Mouse (Mus musculus) forebrain, embryonic 12.5 days (tissue): ENCODE data around the gene Fxyd1. TPM values are rescaled to one million over a fixed set of nuclear protein-coding genes. Genes with fewer than 3 reads are reported as not detected.

Experiments used
- ATAC-seq: fragments of 200-750 bp; cut with Nextera tagmentation; 2 replicates; pipeline ENCODE4 v1.8.0; 2017; ENCODE audit warnings: moderate TSS enrichment; ENCODE audit not compliant: low FRiP score
- H3K27ac ChIP-seq: fragments of 300-500 bp; sonication (generic); 2 replicates; pipeline ENCODE4 v1.5.1; 2016; ENCODE audit warnings: mild to moderate bottlenecking
- H3K27me3 ChIP-seq: fragments of 300-500 bp; sonication (generic); 2 replicates; pipeline ENCODE4 v1.6.1; 2016; ENCODE audit warnings: mild to moderate bottlenecking
- H3K36me3 ChIP-seq: fragments of 300-500 bp; sonication (generic); replicated peaks from 2 replicates; pipeline ENCODE4 v1.6.1; 2016; ENCODE audit warnings: mild to moderate bottlenecking
- H3K4me1 ChIP-seq: fragments of 300-500 bp; sonication (generic); 2 replicates; pipeline ENCODE4 v1.6.1; 2016
- H3K4me2 ChIP-seq: fragments of 300-500 bp; sonication (generic); 2 replicates; pipeline ENCODE4 v1.6.1; 2016; ENCODE audit warnings: mild to moderate bottlenecking, moderate library complexity
- H3K4me3 ChIP-seq: fragments of 300-500 bp; sonication (generic); replicated peaks from 2 replicates; pipeline ENCODE4 v1.5.1; 2016; ENCODE audit warnings: mild to moderate bottlenecking
- H3K9ac ChIP-seq: fragments of 300-500 bp; sonication (generic); 2 replicates; pipeline ENCODE4 v1.6.1; 2016; ENCODE audit warnings: mild to moderate bottlenecking
- H3K9me3 ChIP-seq: fragments of 300-500 bp; sonication (generic); 2 replicates; pipeline ENCODE4 v1.6.1; 2016
- WGBS: fragments of 180-500 bp; shearing (Covaris S2); methylation state at CpG from one replicate; pipeline ENCODE4 v1.1.7; 2016; 5-methylcytosine and 5-hydroxymethylcytosine counted together
- polyA plus RNA-seq: library from polyadenylated mRNA; unstranded; fragments of >200 nt; fragmentation: Nextera tagmentation; extraction: Ambion mirVana; gene quantifications from 2 replicates; pipeline ENCODE4 v1.2.1, GENCODE M21; 2016

The Fxyd1 gene
- polyA plus RNA-seq, 1 experiment from 2014 or later = 6.5 TPM

DNA sequence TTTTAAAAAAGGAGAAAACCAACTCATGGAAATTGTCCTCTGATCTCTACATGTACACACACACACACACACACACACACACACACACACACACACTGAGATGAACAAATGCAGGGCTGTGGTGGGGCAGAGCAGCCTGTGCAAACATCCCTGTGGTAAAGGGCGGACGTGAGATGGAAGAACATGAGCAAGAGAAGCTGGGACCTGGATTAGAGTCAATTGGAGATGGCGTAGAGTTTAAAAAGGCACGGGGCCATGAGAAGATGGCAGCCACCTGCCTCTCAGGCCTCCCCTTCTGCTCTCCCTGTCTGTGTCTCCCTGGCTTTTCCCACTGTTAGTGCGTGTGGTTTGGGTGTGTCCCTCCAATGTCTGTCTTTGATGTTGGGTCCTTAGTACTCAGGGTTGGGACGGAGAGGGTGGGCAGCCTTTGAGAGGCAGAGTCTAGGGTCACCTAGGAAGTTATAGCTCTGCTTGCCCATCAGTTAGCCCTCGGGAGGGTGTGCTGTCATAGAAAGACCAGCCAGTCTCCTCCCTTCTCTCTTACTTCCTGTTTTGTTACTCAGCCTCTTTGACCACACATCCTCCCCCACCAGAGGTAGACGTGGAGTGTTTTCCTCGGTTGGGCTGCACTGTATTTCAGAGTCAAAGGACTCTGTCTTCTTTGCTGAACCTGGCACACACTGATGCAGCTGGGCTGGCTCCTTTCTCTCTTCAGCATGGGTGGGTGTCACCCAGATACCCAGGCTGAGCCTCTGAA lies 23.4 kb downstream of the Fxyd1 start:
- Histone ChIP-seq H3K4me1 (no peaks in the 10 kb centered on the region), H3K9ac (no peak overlapping the region), H3K4me2 (no peak overlapping the region), H3K9me3 (no peaks in the 10 kb centered on the region), H3K27ac (no peak overlapping the region), H3K36me3 (no peaks in the 10 kb centered on the region), H3K27me3 (no peaks in the 10 kb centered on the region), H3K4me3 (no peak overlapping the region)
- 84% methylated on average over 9 of the region's 9 CpGs for WGBS
- no peak for ATAC-seq

DNA sequence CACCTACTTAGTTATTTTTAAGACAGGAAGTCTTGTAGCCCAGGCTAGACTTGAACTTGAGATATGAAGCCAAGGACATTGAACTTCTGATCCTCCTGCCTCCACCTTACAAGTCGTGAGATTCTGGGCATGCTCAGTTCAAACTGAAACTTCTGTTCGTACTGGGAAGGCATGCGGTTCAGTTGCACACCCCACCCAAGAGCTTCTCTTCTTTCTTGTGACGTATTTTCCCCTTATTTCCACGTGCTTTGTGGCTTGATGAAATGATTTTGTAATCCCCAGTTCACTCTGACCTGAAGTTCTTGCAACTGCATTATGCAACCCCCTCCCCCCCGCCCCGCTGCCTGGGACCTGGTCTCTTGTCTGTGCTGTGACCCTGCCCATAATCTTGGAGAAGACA lies 25.3 kb downstream of the Fxyd1 start:
- Histone ChIP-seq H3K27me3 (no peaks in the 10 kb centered on the region), H3K9ac (no peak overlapping the region), H3K4me2 (no peak overlapping the region), H3K36me3 (no peaks in the 10 kb centered on the region), H3K9me3 (no peaks in the 10 kb centered on the region), H3K4me1 (no peaks in the 10 kb centered on the region), H3K4me3 (no peak overlapping the region), H3K27ac (no peak overlapping the region)
- WGBS = 74% methylated on average over 7 of the region's 7 CpGs
- ATAC-seq = no peak

DNA sequence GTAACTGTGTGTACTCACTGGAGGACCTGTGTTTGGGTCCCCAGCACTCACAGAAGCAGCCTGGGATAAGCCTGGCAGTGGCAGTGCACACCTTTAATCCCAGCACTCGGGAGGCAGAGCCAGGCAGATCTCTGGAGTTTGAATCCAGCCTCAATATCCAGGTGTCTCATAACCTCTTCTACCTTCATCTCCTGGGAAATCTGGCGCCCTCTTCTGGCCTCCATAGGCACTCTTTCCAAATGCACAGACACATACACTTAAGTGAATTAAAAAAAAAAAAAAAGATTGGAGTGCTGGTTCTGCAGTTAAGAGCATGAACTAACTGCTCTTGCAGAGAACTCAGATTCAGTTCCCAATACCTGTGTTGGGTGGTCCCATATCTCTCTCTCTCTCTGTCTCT lies 26.3 kb downstream of the Fxyd1 start:
- Histone ChIP-seq H3K4me1 (no peaks in the 10 kb centered on the region), H3K27me3 (no peaks in the 10 kb centered on the region), H3K9me3 (no peaks in the 10 kb centered on the region), H3K27ac (no peak overlapping the region), H3K9ac (no peak overlapping the region), H3K36me3 (no peaks in the 10 kb centered on the region), H3K4me2 (no peak overlapping the region), H3K4me3 (no peak overlapping the region)
- WGBS = 59% methylated on average over 2 of the region's 2 CpGs
- no peak for ATAC-seq

DNA sequence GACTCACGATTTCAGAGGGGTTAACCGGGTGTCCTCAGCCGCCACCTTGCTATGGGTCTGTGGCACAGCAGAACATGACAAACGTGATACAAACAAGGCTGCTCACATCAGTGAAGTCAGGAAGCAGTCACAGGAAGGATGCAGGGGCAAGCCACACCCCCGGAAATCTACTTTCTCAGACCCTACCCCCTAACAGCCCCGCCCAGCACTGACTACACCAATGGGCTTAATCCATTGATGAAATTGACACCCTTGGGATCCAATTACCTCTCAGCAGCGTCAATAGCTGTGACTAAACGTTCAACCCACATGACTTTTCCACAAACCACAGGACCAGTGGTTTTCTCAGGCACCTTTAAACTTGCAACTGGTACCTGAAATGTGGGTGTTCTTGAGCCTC lies 28.4 kb downstream of the Fxyd1 start:
- Histone ChIP-seq H3K36me3 (no peaks in the 10 kb centered on the region), H3K4me2 (no peak overlapping the region), H3K4me3 (no peak overlapping the region), H3K9ac (no peak overlapping the region), H3K9me3 (no peaks in the 10 kb centered on the region), H3K4me1 (no peaks in the 10 kb centered on the region), H3K27ac (no peak overlapping the region), H3K27me3 (no peaks in the 10 kb centered on the region)
- 72% methylated on average over 8 of the region's 8 CpGs for WGBS
- no peak for ATAC-seq

DNA sequence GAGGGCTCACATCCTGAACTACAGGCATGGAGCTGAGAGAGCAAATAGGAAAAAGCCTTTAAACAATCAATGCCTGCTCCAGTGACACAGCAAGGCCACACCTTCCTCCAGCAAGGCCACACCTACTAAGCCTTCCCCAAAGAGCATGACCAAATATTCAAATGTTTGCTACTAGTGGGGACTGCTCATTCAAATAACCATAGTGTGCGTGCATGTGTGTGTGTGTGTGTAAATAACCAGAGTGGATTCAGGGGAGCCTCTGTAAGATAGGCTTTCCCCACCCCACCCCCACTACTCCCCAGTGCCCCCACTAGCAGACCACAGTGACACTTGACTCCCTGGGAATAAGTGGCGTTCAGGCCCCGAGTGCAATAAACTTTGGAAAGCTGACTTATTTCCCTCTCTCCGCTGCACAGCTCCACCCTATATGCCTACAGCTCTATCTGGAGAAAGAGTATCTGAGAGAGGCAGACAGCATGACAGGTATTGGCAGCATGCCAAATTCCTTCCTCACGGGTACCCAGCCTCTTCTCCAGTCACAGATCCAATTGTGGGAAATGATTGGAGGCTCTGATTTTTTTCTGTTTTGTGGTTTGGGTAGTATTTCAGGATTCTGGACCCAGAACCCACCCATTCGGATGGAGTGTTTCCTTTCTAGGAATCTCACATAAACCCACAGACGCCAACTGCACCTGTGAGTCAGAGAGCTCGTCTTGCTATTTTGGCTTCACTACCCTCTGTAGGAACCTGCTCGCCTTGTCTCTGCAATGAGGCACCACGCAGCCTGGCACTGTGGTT lies 39.7 kb downstream of the Fxyd1 start:
- Histone ChIP-seq H3K36me3 (no peaks in the 10 kb centered on the region), H3K27ac (no peak overlapping the region), H3K9ac (no peak overlapping the region), H3K4me3 (no peak overlapping the region), H3K27me3 (no peaks in the 10 kb centered on the region), H3K9me3 (no peaks in the 10 kb centered on the region), H3K4me1 (peaks cover 6% of the 10 kb centered on the region; the same call in 1 of the 2 replicates), H3K4me2 (no peak overlapping the region)
- WGBS = 66% methylated on average over 10 of the region's 10 CpGs
- ATAC-seq = no peak; the same call in 1 of the 2 replicates

DNA sequence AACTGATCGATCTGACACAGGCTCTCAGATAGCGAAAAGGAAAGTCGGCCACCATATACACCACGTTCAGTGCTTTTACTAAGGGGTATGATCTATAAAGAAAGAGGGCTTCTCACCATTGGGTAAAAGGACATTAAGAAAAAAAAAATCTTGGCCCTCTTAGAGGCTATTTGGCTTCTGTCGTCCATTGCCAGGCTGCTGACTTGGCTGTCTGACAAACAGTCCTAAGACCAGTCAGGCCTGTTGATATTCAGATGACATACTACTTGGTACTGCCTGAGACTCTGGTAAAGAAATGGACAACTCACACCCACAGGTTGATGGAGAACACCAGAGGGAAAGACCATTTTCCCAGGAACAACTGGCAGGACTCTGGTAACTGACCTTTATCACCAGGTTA lies 44.0 kb downstream of the Fxyd1 start:
- Histone ChIP-seq H3K4me1 (peaks cover 6% of the 10 kb centered on the region; the same call in 1 of the 2 replicates), H3K4me3 (no peak overlapping the region), H3K36me3 (no peaks in the 10 kb centered on the region), H3K27me3 (no peaks in the 10 kb centered on the region), H3K9me3 (no peaks in the 10 kb centered on the region), H3K9ac (no peak overlapping the region), H3K27ac (no peak overlapping the region), H3K4me2 (no peak overlapping the region)
- no peak for ATAC-seq
- 91% methylated on average over 5 of the region's 5 CpGs for WGBS

DNA sequence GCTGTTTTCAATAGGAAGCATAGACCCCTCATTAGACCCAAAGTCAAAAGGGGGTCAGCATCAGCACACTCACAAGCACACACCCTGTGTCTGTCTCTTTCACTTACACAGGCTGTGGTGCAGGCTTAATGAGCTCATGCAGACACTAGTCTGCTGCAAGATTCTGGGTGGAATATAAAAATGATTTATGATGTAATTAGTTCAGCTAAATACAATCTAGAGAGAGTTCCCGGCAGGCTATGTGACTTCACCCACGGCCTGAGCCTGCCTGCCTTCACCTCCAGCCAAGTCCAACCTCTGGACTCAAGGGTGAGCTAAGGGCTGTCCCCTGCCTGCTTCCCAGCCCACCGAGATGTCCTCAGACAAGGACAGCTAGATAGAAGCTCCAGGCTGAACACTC lies 48.1 kb downstream of the Fxyd1 start:
- ATAC-seq = no peak
- Histone ChIP-seq H3K4me3 (no peak overlapping the region), H3K4me2 (no peak overlapping the region), H3K9ac (no peak overlapping the region), H3K9me3 (no peaks in the 10 kb centered on the region), H3K36me3 (no peaks in the 10 kb centered on the region), H3K27me3 (no peaks in the 10 kb centered on the region), H3K27ac (no peak overlapping the region), H3K4me1 (no peaks in the 10 kb centered on the region)
- WGBS = 86% methylated on average over 3 of the region's 3 CpGs

DNA sequence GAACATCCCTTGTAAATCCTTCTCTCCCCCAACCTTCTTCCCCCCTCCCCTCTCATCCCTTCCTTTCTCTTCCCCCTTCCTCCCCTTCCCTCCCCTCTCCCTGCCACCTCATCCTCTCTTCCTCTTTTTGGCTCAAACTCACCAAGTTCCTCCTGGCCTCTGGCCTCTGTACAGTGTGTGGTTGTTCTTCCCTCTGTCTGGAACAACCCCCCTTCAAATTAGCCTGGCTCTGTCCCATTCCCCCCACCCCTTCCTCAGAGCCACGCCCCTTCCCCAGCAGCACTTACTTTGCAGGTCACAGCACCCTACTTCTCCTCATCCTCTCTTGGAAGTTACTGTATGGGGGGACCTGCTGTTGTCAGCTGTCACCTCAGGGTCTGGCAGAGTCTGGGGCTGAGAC lies 48.8 kb downstream of the Fxyd1 start:
- ATAC-seq = no peak
- H3K4me2 ChIP-seq = no peak overlapping the region
- no peaks in the 10 kb centered on the region for H3K4me1 ChIP-seq
- H3K27me3 ChIP-seq = no peaks in the 10 kb centered on the region
- H3K9me3 ChIP-seq = no peaks in the 10 kb centered on the region
- no peaks in the 10 kb centered on the region for H3K36me3 ChIP-seq
- H3K4me3 ChIP-seq = no peak overlapping the region
- WGBS = 70% methylated on average over 1 of the region's 1 CpGs
- H3K27ac ChIP-seq = no peak overlapping the region
- no peak overlapping the region for H3K9ac ChIP-seq

DNA sequence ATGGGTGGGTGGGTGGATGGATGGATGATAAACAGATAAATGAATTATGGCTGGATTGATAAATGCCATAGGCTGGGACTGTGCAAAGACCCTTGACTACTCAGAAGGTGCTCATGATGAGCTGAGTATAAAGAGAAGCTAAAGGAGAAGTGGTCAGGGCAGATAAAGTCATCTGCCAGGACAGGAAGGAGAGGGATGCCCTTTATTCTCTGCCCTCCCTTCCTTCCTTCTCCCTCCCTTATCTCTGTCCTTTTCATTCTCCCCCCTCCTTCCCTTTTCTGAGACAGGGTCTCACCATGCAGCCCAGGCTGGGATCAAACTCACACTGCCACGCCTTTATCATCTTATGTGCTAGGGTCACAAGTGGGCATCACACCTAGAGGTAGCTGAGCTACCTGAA lies 49.2 kb downstream of the Fxyd1 start:
- Histone ChIP-seq H3K27ac (no peak overlapping the region), H3K9me3 (no peaks in the 10 kb centered on the region), H3K36me3 (no peaks in the 10 kb centered on the region), H3K4me2 (no peak overlapping the region), H3K4me3 (no peak overlapping the region), H3K4me1 (no peaks in the 10 kb centered on the region), H3K27me3 (no peaks in the 10 kb centered on the region), H3K9ac (no peak overlapping the region)
- 93% methylated on average over 1 of the region's 1 CpGs for WGBS
- no peak for ATAC-seq

DNA sequence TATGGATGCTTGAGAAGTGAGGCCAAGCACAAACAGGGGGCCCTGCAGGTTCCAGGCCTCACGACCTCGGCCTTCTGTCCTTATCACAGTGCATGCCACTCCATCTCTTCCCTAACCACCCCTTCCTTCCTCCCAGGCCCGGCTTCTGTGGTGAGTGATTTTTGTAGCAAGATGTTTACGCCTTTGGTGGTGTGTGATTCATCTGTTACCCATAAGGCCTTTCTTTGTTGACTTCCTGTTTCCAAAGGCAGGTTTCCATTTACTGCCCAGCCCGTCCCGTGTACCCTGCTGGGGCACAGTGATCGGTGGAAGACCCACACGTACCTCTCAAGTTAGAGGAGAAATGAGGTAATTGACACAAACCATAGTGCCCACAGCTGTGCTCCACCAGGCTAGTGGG lies 54.3 kb downstream of the Fxyd1 start:
- Histone ChIP-seq H3K4me1 (no peaks in the 10 kb centered on the region; the same call in 1 of the 2 replicates), H3K4me2 (no peak overlapping the region), H3K36me3 (no peaks in the 10 kb centered on the region), H3K27ac (no peak overlapping the region), H3K9me3 (no peaks in the 10 kb centered on the region), H3K9ac (no peak overlapping the region), H3K27me3 (no peaks in the 10 kb centered on the region), H3K4me3 (no peak overlapping the region)
- WGBS = 81% methylated on average over 8 of the region's 8 CpGs
- ATAC-seq = no peak
